Mouse (Mus musculus) forebrain, embryonic 14.5 days (tissue): ENCODE results near the gene Gm3667. TPM values are rescaled to one million over a fixed set of nuclear protein-coding genes. Genes with fewer than 3 reads are reported as not detected.
"Not testable (repeated sequence)": the region's sequence is repeated elsewhere in the genome, so short reads cannot be mapped to it uniquely, and the experiment has no call there.

Experiments
- ATAC-seq: fragments of 200-750 bp; cut with Nextera tagmentation; 2 replicates; pipeline ENCODE4 v1.8.0; 2017; ENCODE audit warnings: mild to moderate bottlenecking, moderate library complexity
- DNase-seq: peaks from one replicate; pipeline ENCODE4 v3.0.0-alpha.2; 2015; ENCODE audit warnings: low spot score
- H3K27ac ChIP-seq: fragments of 300-500 bp; sonication (generic); 2 replicates; pipeline ENCODE4 v1.5.1; 2014; ENCODE audit warnings: low read depth, mild to moderate bottlenecking, control low read depth, low read length, moderate library complexity
- H3K27me3 ChIP-seq: fragments of 300-500 bp; sonication (generic); replicated peaks from 2 replicates; pipeline ENCODE4 v1.6.1; 2014; ENCODE audit warnings: low read length, control low read depth, mixed read lengths; ENCODE audit not compliant: control insufficient read depth, insufficient read depth
- H3K36me3 ChIP-seq: fragments of 300-500 bp; sonication (generic); 2 replicates; pipeline ENCODE4 v1.6.1; 2014; ENCODE audit warnings: low read length, control low read depth; ENCODE audit not compliant: control insufficient read depth, insufficient read depth
- H3K4me1 ChIP-seq: fragments of 300-500 bp; sonication (generic); 2 replicates; pipeline ENCODE4 v1.6.1; 2014; ENCODE audit warnings: antibody characterized with exemption, low read length, control low read depth; ENCODE audit not compliant: control insufficient read depth, insufficient read depth
- H3K4me2 ChIP-seq: fragments of 300-500 bp; sonication (generic); 2 replicates; pipeline ENCODE4 v1.6.1; 2014; ENCODE audit warnings: mild to moderate bottlenecking, control low read depth, low read length
- H3K4me3 ChIP-seq: fragments of 300-500 bp; sonication (generic); 2 replicates; pipeline ENCODE4 v1.5.1; 2014; ENCODE audit warnings: low read depth, low read length, control low read depth
- H3K9ac ChIP-seq: fragments of 300-500 bp; sonication (generic); 2 replicates; pipeline ENCODE4 v1.6.1; 2014; ENCODE audit warnings: mild to moderate bottlenecking, low read length, control low read depth, moderate library complexity
- H3K9me3 ChIP-seq: fragments of 300-500 bp; sonication (generic); replicated peaks from 2 replicates; pipeline ENCODE4 v1.6.1; 2016; ENCODE audit warnings: low read length, control low read depth, mixed read lengths; ENCODE audit not compliant: control insufficient read depth
- WGBS: fragments of 180-500 bp; shearing (Covaris S2); extraction: QIAGEN DNeasy Blood & Tissue Kit; methylation state at CpG from one replicate; pipeline ENCODE4 v1.1.7; 2014; 5-methylcytosine and 5-hydroxymethylcytosine counted together
- polyA plus RNA-seq: library from polyadenylated mRNA; unstranded; fragments of >200 nt; fragmentation: Nextera tagmentation; extraction: Ambion mirVana; gene quantifications from 2 replicates; pipeline ENCODE4 v1.2.1, GENCODE M21; 2014

The Gm3667 gene
- polyA plus RNA-seq, result 6.6 and 7.6 TPM in 2 replicates

DNA sequence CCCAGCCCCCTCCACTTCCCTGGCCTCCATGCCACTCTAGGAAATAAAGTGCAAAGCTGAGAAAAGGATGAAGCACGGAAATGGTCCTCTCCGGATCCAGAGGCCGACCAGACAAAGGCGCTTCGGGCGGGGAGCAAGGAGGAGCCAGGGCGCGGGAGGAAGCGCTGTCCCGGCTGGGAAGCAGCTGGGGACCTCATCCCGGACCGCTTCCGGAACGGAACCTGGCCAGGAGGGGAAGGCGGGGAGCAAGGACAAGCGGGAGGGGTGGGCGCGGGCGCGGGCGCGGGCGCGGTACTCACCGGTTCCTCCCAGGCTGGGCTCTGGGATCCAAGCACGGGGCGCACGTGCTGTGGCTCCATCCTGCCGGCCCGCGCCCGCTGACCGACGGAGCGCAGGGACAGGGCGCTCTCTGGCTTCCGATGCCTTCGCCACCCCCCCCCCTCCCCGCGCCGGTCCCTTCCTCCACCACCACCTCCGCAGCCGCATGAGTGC, at the start of gene Gm3667:
TSS of gene Gm3667 (minus strand) at position 442 of the 492 bp plus-strand sequence.
- not testable (repeated sequence) for H3K27me3 ChIP-seq, H3K27ac ChIP-seq, H3K9me3 ChIP-seq, ATAC-seq, H3K4me1 ChIP-seq, DNase-seq, H3K36me3 ChIP-seq
- peak within 1 kb of the TSS; percentile 44 for H3K4me2 ChIP-seq
- 0% methylated on average over 3 of the region's 43 CpGs for WGBS
- H3K4me3 ChIP-seq, result peak within 1 kb of the TSS; percentile 33
- peak within 1 kb of the TSS; percentile 52 for H3K9ac ChIP-seq

DNA sequence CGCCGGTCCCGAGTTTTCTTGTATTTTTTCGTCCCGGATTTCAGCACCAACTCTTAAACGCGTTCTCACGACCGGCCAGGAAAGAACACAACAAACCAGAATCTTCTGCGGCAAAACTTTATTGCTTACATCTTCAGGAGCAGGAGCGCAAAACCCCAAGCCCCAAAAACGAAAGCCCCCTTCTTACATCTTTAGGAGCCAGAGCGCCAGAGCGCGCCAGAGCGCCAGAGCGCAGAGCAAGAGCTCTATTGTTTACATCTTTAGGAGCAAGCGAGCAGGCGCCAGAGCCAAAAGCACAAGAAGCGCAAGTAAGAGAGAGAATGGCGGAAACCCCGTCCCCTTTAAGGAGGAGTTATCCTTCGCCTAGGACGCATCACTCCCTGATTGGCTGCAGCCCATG, 10.1 kb upstream of the Gm3667 start:
- H3K27me3 ChIP-seq, H3K36me3 ChIP-seq, H3K9ac ChIP-seq, H3K9me3 ChIP-seq, H3K4me1 ChIP-seq, ATAC-seq, H3K4me2 ChIP-seq, H3K4me3 ChIP-seq, DNase-seq, H3K27ac ChIP-seq: not testable (repeated sequence)
- 97% methylated on average over 16 of the region's 24 CpGs for WGBS

DNA sequence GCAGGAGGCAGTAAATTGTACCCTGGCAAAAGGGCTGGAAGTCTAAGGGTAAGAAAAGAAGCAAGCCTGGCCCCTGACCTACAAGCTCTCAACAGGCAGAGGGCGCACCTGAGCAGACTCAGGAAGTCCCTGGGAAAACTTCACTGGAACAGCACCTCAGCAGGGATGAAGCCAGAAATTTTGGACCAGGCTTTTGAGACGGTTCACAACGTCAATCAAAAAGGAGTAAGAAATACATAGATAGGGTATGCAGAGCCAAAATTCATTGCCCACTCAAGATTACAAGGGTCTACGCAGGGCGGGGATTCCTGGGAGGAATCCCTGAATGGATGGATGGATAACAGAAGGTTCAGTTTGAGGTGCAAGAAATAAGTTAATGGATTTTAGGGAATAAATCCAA, 951 bp downstream of the Gm3667 start:
- H3K36me3 ChIP-seq, H3K9me3 ChIP-seq, H3K27me3 ChIP-seq, H3K27ac ChIP-seq, DNase-seq, H3K9ac ChIP-seq, ATAC-seq, H3K4me1 ChIP-seq: not testable (repeated sequence)
- 20% methylated on average over 2 of the region's 5 CpGs for WGBS
- Histone ChIP-seq H3K4me3 (peak overlapping the region; percentile 33; the same call in 1 of the 2 replicates), H3K4me2 (peak overlapping the region; percentile 44)

DNA sequence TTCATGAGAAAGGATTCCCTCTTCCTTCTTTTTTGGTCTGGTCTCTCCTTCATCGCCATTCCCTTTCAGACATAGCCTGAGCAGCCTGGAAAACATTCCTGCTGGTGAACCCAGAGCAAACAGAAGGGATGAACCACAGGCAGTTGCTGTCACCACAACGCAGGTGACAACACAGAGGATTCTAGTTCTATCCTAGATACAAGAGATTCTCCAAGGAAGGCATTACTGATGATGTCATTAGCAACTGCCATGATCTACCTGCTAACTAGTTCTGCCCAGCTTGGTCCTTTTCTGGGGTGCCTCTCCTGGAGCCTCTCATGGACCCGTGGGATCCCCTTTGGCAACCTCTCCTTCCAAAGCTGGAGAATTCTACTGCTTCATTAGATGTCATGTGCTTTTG, 49.6 kb downstream of the Gm3667 start, which contains the start of gene Gm3642:
TSS of gene Gm3642 (minus strand) at position 101 of the 400 bp plus-strand sequence.
- H3K4me3 ChIP-seq, H3K9me3 ChIP-seq, ATAC-seq, H3K36me3 ChIP-seq, H3K4me2 ChIP-seq, H3K27me3 ChIP-seq, H3K27ac ChIP-seq, H3K4me1 ChIP-seq, DNase-seq, H3K9ac ChIP-seq: not testable (repeated sequence)
- WGBS, result no CpG with 5 or more reads among the region's 3 CpGs

DNA sequence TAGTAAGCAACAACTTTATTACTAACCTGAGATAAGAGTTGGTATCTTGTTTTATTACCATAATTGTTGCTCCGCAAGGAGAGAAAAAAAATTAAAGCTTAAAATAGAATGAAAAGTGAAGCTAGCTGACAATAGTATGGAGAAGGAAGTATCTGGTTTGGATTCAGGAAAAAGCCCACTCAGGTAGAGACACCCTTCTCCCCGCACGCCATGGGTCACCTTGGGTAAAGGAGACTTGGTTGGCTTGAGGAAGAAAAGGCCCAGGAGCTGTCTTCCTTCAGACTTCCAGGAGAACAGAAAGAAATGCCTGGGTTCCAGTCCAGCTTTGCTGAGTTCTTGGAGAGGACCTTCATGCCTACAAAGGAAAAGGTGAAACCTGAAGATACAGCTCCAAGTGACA, 66.5 kb downstream of the Gm3667 start:
- H3K9ac ChIP-seq, H3K27me3 ChIP-seq, H3K4me1 ChIP-seq, DNase-seq, H3K36me3 ChIP-seq, H3K4me2 ChIP-seq, H3K9me3 ChIP-seq, ATAC-seq, H3K4me3 ChIP-seq, H3K27ac ChIP-seq: not testable (repeated sequence)
- 97% methylated on average over 3 of the region's 3 CpGs for WGBS

Other genes with a start within 250 kb of the Gm3667 start
- not detected in 2 replicates for gene Gm10251, start 205.8 kb downstream of the Gm3667 start, polyA plus RNA-seq
- not detected in 2 replicates for gene Gm8050, start 169.7 kb downstream of the Gm3667 start, polyA plus RNA-seq
- gene Gm3636, start 147.6 kb downstream of the Gm3667 start, polyA plus RNA-seq, result 11.1 and 13.1 TPM in 2 replicates
- gene Gm8362, start 115.6 kb downstream of the Gm3667 start, polyA plus RNA-seq, result not detected in 2 replicates
- not detected in 2 replicates for gene Gm3642, start 49.7 kb downstream of the Gm3667 start, polyA plus RNA-seq
- not detected in 2 replicates for gene Gm6356, start 83.9 kb upstream of the Gm3667 start, polyA plus RNA-seq
- 2.6 and 3.0 TPM in 2 replicates for gene Gm10406, start 137.5 kb upstream of the Gm3667 start, polyA plus RNA-seq
- gene Gm3685, start 155.0 kb upstream of the Gm3667 start, polyA plus RNA-seq, result not detected in 2 replicates
- 5.9 and 7.3 TPM in 2 replicates for gene Gm3696, start 210.7 kb upstream of the Gm3667 start, polyA plus RNA-seq
- gene Gm6676, start 235.4 kb upstream of the Gm3667 start, polyA plus RNA-seq, result not detected in 2 replicates